Mouse (Mus musculus): Measurements from ENCODE around the gene Ap2a1.

The Ap2a1 gene

GRCm38 (mm10) chr7:44956266-44956665 lies 27.0 kb upstream of the Ap2a1 start:
- in situ Hi-C loops (cut with MboI; ENCODE audit: low pct_unique_long_range_greater_than_20kb in 1 of 2, low sequenced_read_pairs in 2 of 2, unreplicated experiment in 1 of 2) = loop anchor here in 1 of 2 experiments (10.0 kb wide), 1 partner anchor 231 kb away; no protein-coding TSS in a partner anchor

- in situ Hi-C loops (cut with MboI; ENCODE audit: low pct_unique_long_range_greater_than_20kb in 1 of 2, low sequenced_read_pairs in 2 of 2, unreplicated experiment in 1 of 2) = loop anchor here in 1 of 2 experiments (10.0 kb wide), 1 partner anchor 231 kb away; no protein-coding TSS in a partner anchor
Measured at GRCm38 (mm10) chr7:44955628-44956027, 26.3 kb upstream of the Ap2a1 start.

- in situ Hi-C loops (cut with MboI; ENCODE audit: low pct_unique_long_range_greater_than_20kb in 1 of 2, low sequenced_read_pairs in 2 of 2, unreplicated experiment in 1 of 2) = loop anchor here in 1 of 2 experiments (10.0 kb wide), 1 partner anchor 229 kb away; no protein-coding TSS in a partner anchor
Measured at GRCm38 (mm10) chr7:44954091-44954885, 25.0 kb upstream of the Ap2a1 start.

- in situ Hi-C loops (cut with MboI; ENCODE audit: low pct_unique_long_range_greater_than_20kb in 1 of 2, low sequenced_read_pairs in 2 of 2, unreplicated experiment in 1 of 2) = loop anchor here in 1 of 2 experiments (10.0 kb wide), 1 partner anchor 229 kb away; no protein-coding TSS in a partner anchor
Measured at GRCm38 (mm10) chr7:44953561-44953960, 24.3 kb upstream of the Ap2a1 start.

GRCm38 (mm10) chr7:44952611-44953306 lies 23.5 kb upstream of the Ap2a1 start:
- in situ Hi-C loops (cut with MboI; ENCODE audit: low pct_unique_long_range_greater_than_20kb in 1 of 2, low sequenced_read_pairs in 2 of 2, unreplicated experiment in 1 of 2) = loop anchor here in 1 of 2 experiments (10.0 kb wide), 1 partner anchor 228 kb away; no protein-coding TSS in a partner anchor

- in situ Hi-C loops (cut with MboI; ENCODE audit: low pct_unique_long_range_greater_than_20kb in 1 of 2, low sequenced_read_pairs in 2 of 2, unreplicated experiment in 1 of 2) = loop anchor here in 1 of 2 experiments (10.0 kb wide), 1 partner anchor 227 kb away; no protein-coding TSS in a partner anchor
Measured at GRCm38 (mm10) chr7:44951960-44952359, 22.7 kb upstream of the Ap2a1 start.

- in situ Hi-C loops (cut with MboI; ENCODE audit: low pct_unique_long_range_greater_than_20kb in 1 of 2, low sequenced_read_pairs in 2 of 2, unreplicated experiment in 1 of 2) = loop anchor here in 1 of 2 experiments (10.0 kb wide), 1 partner anchor 225 kb away; no protein-coding TSS in a partner anchor
Measured at GRCm38 (mm10) chr7:44949922-44950321, 20.6 kb upstream of the Ap2a1 start.

- in situ Hi-C loops (cut with MboI; ENCODE audit: low pct_unique_long_range_greater_than_20kb in 1 of 2, low sequenced_read_pairs in 2 of 2, unreplicated experiment in 1 of 2) = no loop called here
Measured at GRCm38 (mm10) chr7:44942904-44943303, 13.6 kb upstream of the Ap2a1 start, which contains the start of gene Tsks. Gene Tsks, plus strand, starts transcription at chr7:44943204.

GRCm38 (mm10) chr7:44938680-44939079 lies 9.4 kb upstream of the Ap2a1 start:
- in situ Hi-C loops (cut with MboI; ENCODE audit: low pct_unique_long_range_greater_than_20kb in 1 of 2, low sequenced_read_pairs in 2 of 2, unreplicated experiment in 1 of 2) = no loop called here

GRCm38 (mm10) chr7:44928570-44928969 lies 726 bp downstream of the Ap2a1 start:
- in situ Hi-C loops (cut with MboI; ENCODE audit: low pct_unique_long_range_greater_than_20kb in 1 of 2, low sequenced_read_pairs in 2 of 2, unreplicated experiment in 1 of 2) = no loop called here

- in situ Hi-C loops (cut with MboI; ENCODE audit: low pct_unique_long_range_greater_than_20kb in 1 of 2, low sequenced_read_pairs in 2 of 2, unreplicated experiment in 1 of 2) = no loop called here
Measured at GRCm38 (mm10) chr7:44925468-44925867, 3.8 kb downstream of the Ap2a1 start.

- in situ Hi-C loops (cut with MboI; ENCODE audit: low pct_unique_long_range_greater_than_20kb in 1 of 2, low sequenced_read_pairs in 2 of 2, unreplicated experiment in 1 of 2) = no loop called here
Measured at GRCm38 (mm10) chr7:44922530-44922929, 6.8 kb downstream of the Ap2a1 start.

- in situ Hi-C loops (cut with MboI; ENCODE audit: low pct_unique_long_range_greater_than_20kb in 1 of 2, low sequenced_read_pairs in 2 of 2, unreplicated experiment in 1 of 2) = no loop called here
Measured at GRCm38 (mm10) chr7:44919127-44919526, 10.2 kb downstream of the Ap2a1 start.

- in situ Hi-C loops (cut with MboI; ENCODE audit: low pct_unique_long_range_greater_than_20kb in 1 of 2, low sequenced_read_pairs in 2 of 2, unreplicated experiment in 1 of 2) = no loop called here
Measured at GRCm38 (mm10) chr7:44918219-44918618, 11.1 kb downstream of the Ap2a1 start.

- in situ Hi-C loops (cut with MboI; ENCODE audit: low pct_unique_long_range_greater_than_20kb in 1 of 2, low sequenced_read_pairs in 2 of 2, unreplicated experiment in 1 of 2) = no loop called here
Measured at GRCm38 (mm10) chr7:44916881-44917280, 12.4 kb downstream of the Ap2a1 start.

- in situ Hi-C loops (cut with MboI; ENCODE audit: low pct_unique_long_range_greater_than_20kb in 1 of 2, low sequenced_read_pairs in 2 of 2, unreplicated experiment in 1 of 2) = no loop called here
Measured at GRCm38 (mm10) chr7:44916191-44916590, 13.1 kb downstream of the Ap2a1 start.

- in situ Hi-C loops (cut with MboI; ENCODE audit: low pct_unique_long_range_greater_than_20kb in 1 of 2, low sequenced_read_pairs in 2 of 2, unreplicated experiment in 1 of 2) = no loop called here
Measured at GRCm38 (mm10) chr7:44915314-44915713, 14.0 kb downstream of the Ap2a1 start.

GRCm38 (mm10) chr7:44914396-44914795 lies 14.9 kb downstream of the Ap2a1 start:
- in situ Hi-C loops (cut with MboI; ENCODE audit: low pct_unique_long_range_greater_than_20kb in 1 of 2, low sequenced_read_pairs in 2 of 2, unreplicated experiment in 1 of 2) = no loop called here
